Mouse (Mus musculus) lung, embryonic 16.5 days (tissue): ENCODE data around the gene Rufy2. TPM values are rescaled to one million over a fixed set of nuclear protein-coding genes. Genes with fewer than 3 reads are reported as not detected.

Experiments
- ATAC-seq: fragments of 200-750 bp; cut with Nextera tagmentation; 2 replicates; pipeline ENCODE4 v1.8.0; 2017; ENCODE audit warnings: low read depth, mild to moderate bottlenecking, moderate library complexity
- H3K27ac ChIP-seq: fragments of 300-500 bp; sonication (generic); 2 replicates; pipeline ENCODE4 v1.5.1; 2014; ENCODE audit warnings: mild to moderate bottlenecking, control low read depth, low read length
- H3K27me3 ChIP-seq: fragments of 300-500 bp; sonication (generic); 2 replicates; pipeline ENCODE4 v1.6.1; 2014; ENCODE audit warnings: low read depth, low read length, mixed read lengths; ENCODE audit not compliant: control insufficient read depth, insufficient read depth
- H3K36me3 ChIP-seq: fragments of 300-500 bp; sonication (generic); 2 replicates; pipeline ENCODE4 v1.6.1; 2014; ENCODE audit warnings: low read length; ENCODE audit not compliant: control insufficient read depth, insufficient read depth
- H3K4me1 ChIP-seq: fragments of 300-500 bp; sonication (generic); replicated peaks from 2 replicates; pipeline ENCODE4 v1.6.1; 2014; ENCODE audit warnings: low read length, mixed read lengths; ENCODE audit not compliant: control insufficient read depth, insufficient read depth
- H3K4me2 ChIP-seq: fragments of 300-500 bp; sonication (generic); 2 replicates; pipeline ENCODE4 v1.6.1; 2014; ENCODE audit warnings: low read depth, low read length, control low read depth
- H3K4me3 ChIP-seq: fragments of 300-500 bp; sonication (generic); 2 replicates; pipeline ENCODE4 v1.5.1; 2014; ENCODE audit warnings: mild to moderate bottlenecking, low read length, control low read depth
- H3K9ac ChIP-seq: fragments of 300-500 bp; sonication (generic); 2 replicates; pipeline ENCODE4 v1.6.1; 2014; ENCODE audit warnings: low read length, control low read depth
- H3K9me3 ChIP-seq: fragments of 300-500 bp; sonication (generic); 2 replicates; pipeline ENCODE4 v1.6.1; 2016; ENCODE audit warnings: low read length; ENCODE audit not compliant: control insufficient read depth
- WGBS: fragments of 180-500 bp; shearing (Covaris S2); extraction: QIAGEN DNeasy Blood & Tissue Kit; methylation state at CpG from one replicate; pipeline ENCODE4 v1.1.7; 2014; 5-methylcytosine and 5-hydroxymethylcytosine counted together
- polyA plus RNA-seq: library from polyadenylated mRNA; unstranded; fragments of >200 nt; fragmentation: Nextera tagmentation; extraction: Ambion mirVana; gene quantifications from 2 replicates; pipeline ENCODE4 v1.2.1, GENCODE M21; 2015

Rufy2 gene
- polyA plus RNA-seq, 1 experiment from 2014 or later = 16.5 TPM

DNA sequence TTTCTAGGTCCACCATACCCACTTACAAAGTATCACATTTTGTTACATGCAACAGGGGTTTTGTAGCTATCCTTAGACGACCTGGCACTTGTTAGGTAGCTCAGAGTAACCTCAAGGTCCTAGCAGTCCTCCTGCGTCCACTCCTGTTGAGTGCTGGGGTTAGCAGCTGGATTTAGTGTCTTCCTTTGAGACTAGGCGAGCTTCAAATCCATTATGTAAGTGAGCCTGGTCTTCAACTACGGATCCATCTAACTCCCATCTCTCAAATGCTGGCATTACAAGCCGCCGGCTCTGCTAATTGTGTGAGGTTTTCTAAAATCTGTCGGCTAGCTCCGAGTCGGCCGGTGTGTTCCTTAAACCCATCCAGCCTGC is 370 bp upstream of the Rufy2 start:
- H3K27me3 ChIP-seq = no peaks in the 10 kb centered on the region
- H3K4me3 ChIP-seq = peak overlapping the region; percentile 91
- no peak overlapping the region for H3K27ac ChIP-seq
- no peaks in the 10 kb centered on the region for H3K9me3 ChIP-seq
- peak overlapping the region; percentile 74 for H3K4me2 ChIP-seq
- no peak for ATAC-seq
- no peaks in the 10 kb centered on the region for H3K36me3 ChIP-seq
- WGBS = 9% methylated on average over 10 of the region's 10 CpGs
- peak overlapping the region; percentile 91 for H3K9ac ChIP-seq
- peaks cover 7% of the 10 kb centered on the region; the same call in 1 of the 2 replicates for H3K4me1 ChIP-seq

DNA sequence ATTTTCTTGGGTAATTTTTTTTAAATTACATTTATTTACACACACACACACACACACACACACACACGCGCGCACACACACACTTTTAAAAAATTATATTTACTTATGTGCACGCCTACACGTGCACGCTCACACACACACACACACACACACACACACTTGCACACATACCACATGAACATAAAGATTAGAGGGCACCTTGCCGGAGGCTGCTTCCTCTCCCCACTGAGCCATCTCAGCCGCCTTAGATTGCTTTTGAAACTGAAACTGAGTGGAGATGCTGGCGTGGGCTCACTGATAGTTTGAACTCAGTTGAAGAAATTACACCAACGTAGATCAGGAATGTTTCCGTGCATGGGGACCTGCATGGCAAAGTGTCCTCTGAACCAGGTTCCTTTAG is 4.0 kb downstream of the Rufy2 start:
- no peak overlapping the region for H3K9ac ChIP-seq
- no peak overlapping the region for H3K4me2 ChIP-seq
- no peak overlapping the region for H3K4me3 ChIP-seq
- H3K4me1 ChIP-seq = peaks cover 7% of the 10 kb centered on the region; the same call in 1 of the 2 replicates
- no peak for ATAC-seq
- peaks cover under 1% of the 10 kb centered on the region for H3K36me3 ChIP-seq
- WGBS = 89% methylated on average over 11 of the region's 11 CpGs
- H3K27ac ChIP-seq = no peak overlapping the region
- no peaks in the 10 kb centered on the region for H3K27me3 ChIP-seq
- no peaks in the 10 kb centered on the region for H3K9me3 ChIP-seq

DNA sequence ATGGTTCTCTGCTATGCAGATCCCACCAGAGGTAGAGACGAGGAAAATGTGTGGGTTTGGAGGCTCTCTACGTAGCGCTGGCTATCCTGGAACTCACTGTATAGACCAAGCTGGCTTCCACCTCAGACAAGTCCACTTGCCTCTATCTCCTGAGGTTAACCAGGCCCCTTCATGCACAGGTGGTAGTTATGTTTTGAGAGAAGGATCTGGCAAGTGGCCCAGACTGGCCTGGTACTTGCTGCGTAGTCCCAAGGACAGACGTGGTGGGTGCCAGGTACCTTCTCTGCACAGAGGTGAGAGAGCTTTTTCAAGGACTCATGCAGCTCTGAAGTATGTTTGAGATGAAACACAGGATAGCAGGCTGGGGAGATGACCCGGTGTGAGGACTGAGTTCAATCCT is 4.5 kb downstream of the Rufy2 start:
- Histone ChIP-seq H3K36me3 (peaks cover 2% of the 10 kb centered on the region), H3K4me3 (no peak overlapping the region), H3K27me3 (no peaks in the 10 kb centered on the region), H3K27ac (no peak overlapping the region), H3K4me2 (no peak overlapping the region), H3K9me3 (no peaks in the 10 kb centered on the region), H3K4me1 (peaks cover 7% of the 10 kb centered on the region; the same call in 1 of the 2 replicates), H3K9ac (no peak overlapping the region)
- 80% methylated on average over 6 of the region's 6 CpGs for WGBS
- ATAC-seq = no peak

DNA sequence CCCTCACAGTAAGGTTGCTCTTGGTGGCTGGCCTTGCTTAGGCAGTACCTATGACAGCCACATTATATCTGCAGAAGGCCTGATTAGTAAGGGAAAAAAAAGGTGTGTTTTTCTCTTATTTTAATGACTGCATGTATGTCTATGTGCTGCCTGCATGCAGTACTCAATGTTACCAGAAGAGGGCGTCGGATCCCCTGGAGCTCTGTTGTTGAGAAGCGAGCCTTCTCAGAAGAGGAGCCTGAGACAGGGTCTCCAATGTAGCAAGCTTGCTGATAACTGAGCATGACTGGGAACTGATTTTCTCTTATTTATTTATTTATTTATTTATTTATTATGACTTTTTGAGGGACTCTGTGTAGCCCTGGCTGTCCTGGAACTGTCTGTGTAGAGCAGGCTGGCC is 7.3 kb downstream of the Rufy2 start:
- no peak overlapping the region for H3K4me3 ChIP-seq
- no peak for ATAC-seq
- no peak overlapping the region for H3K9ac ChIP-seq
- 30% methylated on average over 3 of the region's 3 CpGs for WGBS
- no peak overlapping the region for H3K4me2 ChIP-seq
- H3K27ac ChIP-seq = no peak overlapping the region
- no peaks in the 10 kb centered on the region for H3K4me1 ChIP-seq
- no peaks in the 10 kb centered on the region for H3K9me3 ChIP-seq
- H3K36me3 ChIP-seq = peaks cover 5% of the 10 kb centered on the region
- no peaks in the 10 kb centered on the region for H3K27me3 ChIP-seq

DNA sequence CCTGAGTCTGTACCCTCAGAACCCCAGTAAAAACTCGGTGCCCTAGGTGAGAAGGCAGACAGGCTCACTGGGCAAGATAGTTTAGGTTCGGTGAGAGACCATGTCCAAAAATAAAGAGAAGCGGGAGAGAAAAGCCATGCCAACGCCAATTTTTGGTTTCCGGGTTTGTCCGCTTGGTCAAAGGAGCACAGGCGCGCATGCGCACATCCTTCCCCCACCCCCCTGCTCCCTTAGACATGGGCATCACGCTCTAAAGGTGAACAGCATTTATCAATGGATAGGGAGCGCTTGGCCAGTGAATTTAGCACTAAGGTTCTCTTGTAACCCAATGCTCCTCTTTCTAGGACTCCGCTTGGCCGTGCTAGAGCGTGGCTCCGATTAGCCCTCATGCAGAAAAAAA is 10.6 kb downstream of the Rufy2 start:
- H3K27ac ChIP-seq = no peak overlapping the region
- no peaks in the 10 kb centered on the region for H3K9me3 ChIP-seq
- no peak overlapping the region for H3K4me3 ChIP-seq
- no peak overlapping the region for H3K4me2 ChIP-seq
- 93% methylated on average over 15 of the region's 15 CpGs for WGBS
- H3K9ac ChIP-seq = no peak overlapping the region
- no peaks in the 10 kb centered on the region for H3K4me1 ChIP-seq
- no peak for ATAC-seq
- H3K27me3 ChIP-seq = no peaks in the 10 kb centered on the region
- H3K36me3 ChIP-seq = peaks cover 10% of the 10 kb centered on the region

DNA sequence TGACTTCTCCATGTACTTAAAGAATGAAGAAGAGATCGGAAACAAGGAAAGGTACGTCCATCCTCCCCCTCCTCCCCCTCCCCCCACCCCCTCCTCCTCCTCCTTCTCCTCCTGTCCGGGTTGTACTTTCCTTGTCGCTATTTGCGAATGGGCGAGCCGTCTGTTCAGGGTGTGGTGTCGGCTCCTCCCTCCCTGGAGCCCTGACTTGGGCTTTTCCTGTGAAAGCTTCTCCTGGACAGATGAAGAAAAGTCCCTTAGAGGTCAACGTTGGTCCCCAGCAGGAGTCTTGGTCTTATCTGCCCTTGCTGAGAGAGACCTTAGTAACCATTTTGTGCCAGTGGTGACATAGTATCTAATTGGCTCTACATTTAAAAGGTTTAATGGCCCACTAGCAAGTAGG is 14.0 kb downstream of the Rufy2 start:
- no peaks in the 10 kb centered on the region for H3K9me3 ChIP-seq
- WGBS = 81% methylated on average over 6 of the region's 9 CpGs
- peaks cover 24% of the 10 kb centered on the region for H3K36me3 ChIP-seq
- no peak overlapping the region for H3K4me3 ChIP-seq
- no peaks in the 10 kb centered on the region for H3K4me1 ChIP-seq
- no peaks in the 10 kb centered on the region for H3K27me3 ChIP-seq
- ATAC-seq = no peak
- no peak overlapping the region for H3K4me2 ChIP-seq
- no peak overlapping the region for H3K9ac ChIP-seq
- H3K27ac ChIP-seq = no peak overlapping the region

DNA sequence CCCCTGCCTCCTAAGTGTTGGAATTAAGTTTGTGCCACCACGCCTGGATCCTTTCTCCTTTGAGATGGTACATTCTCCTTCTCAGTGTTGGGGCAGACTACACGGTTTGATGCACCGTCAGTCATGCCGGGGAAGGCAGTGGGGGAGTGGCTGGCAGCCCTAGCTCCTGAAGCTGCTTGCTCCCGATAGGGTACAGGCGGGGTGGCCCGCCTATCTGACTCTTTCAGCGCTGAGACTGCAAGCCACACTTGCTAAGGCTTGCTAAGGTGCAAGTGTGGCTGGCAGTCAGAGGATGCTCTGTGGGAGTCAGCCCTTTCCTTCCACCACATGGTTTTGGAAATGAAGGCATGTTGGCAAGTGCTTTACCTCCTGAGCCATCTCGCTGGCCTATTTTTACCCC is 20.6 kb downstream of the Rufy2 start:
- no peaks in the 10 kb centered on the region for H3K4me1 ChIP-seq
- peaks cover 41% of the 10 kb centered on the region for H3K36me3 ChIP-seq
- H3K4me3 ChIP-seq = no peak overlapping the region
- H3K27ac ChIP-seq = no peak overlapping the region
- no peak overlapping the region for H3K9ac ChIP-seq
- ATAC-seq = no peak
- H3K4me2 ChIP-seq = no peak overlapping the region
- no peaks in the 10 kb centered on the region for H3K9me3 ChIP-seq
- 68% methylated on average over 9 of the region's 9 CpGs for WGBS
- H3K27me3 ChIP-seq = no peaks in the 10 kb centered on the region

DNA sequence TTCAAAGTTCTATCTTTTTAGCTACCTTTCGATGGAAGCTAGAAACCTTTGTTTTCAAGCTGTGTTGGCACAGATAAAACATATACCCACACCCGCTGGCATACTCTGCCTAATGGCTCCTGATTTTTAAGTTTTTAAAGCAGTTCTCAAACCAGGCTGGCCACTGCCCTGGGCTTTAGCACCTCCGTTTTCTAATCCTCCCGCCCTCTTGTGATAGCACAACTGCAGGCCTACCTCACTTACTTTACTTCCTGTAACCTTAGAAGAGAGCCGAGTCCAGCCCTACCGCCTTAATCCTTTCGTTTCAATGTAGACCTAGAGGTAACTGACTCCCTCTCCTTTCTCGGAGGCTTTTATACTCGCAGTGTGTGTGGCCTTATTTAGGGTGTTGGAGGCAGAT is 23.2 kb downstream of the Rufy2 start:
- no peak overlapping the region for H3K9ac ChIP-seq
- 67% methylated on average over 9 of the region's 9 CpGs for WGBS
- no peak overlapping the region for H3K27ac ChIP-seq
- no peak for ATAC-seq
- H3K36me3 ChIP-seq = peaks cover 38% of the 10 kb centered on the region
- no peaks in the 10 kb centered on the region for H3K27me3 ChIP-seq
- no peak overlapping the region for H3K4me2 ChIP-seq
- no peak overlapping the region for H3K4me3 ChIP-seq
- no peaks in the 10 kb centered on the region for H3K9me3 ChIP-seq
- no peaks in the 10 kb centered on the region for H3K4me1 ChIP-seq

DNA sequence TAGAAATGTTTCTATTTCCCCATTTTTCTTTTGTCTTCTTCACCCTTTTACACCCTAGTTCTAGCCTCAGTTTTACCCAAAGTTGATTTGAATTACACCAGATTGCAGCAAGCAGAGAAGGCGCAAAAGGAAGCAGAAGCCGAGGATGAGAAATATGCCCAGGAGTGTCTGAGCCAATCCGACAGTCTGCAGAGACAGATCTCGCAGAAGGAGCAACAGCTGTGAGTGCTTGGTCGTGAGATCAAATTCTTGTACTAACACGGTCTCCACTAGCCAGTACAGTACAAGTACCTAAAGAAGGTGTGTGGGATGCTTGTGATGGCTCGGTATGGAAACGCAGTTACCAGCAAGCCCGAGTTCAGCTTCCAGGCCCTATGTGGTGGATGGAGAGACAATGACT is 24.5 kb downstream of the Rufy2 start:
- Histone ChIP-seq H3K4me3 (no peak overlapping the region), H3K4me2 (no peak overlapping the region), H3K9me3 (no peaks in the 10 kb centered on the region), H3K4me1 (no peaks in the 10 kb centered on the region), H3K9ac (no peak overlapping the region), H3K27me3 (no peaks in the 10 kb centered on the region), H3K36me3 (peaks cover 41% of the 10 kb centered on the region), H3K27ac (no peak overlapping the region)
- ATAC-seq = no peak
- 87% methylated on average over 9 of the region's 9 CpGs for WGBS

DNA sequence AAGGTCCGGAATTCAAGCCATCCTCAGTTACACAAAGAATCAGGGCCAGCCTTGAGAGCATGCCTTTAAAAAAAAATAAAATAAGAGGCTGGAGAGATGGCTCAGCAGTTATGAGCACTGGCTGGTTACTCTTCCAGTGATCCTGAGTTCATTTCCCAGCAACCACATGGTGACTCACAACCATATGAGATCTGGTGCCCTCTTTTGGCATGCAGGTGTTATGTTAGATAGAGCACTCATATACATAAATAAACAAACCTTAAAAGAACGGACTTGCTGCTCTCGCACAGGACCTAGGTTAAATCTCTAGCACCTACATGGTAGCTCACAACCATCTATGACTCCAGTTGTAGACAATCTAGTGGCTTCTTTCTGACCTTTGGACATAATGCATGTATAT is 28.2 kb downstream of the Rufy2 start:
- Histone ChIP-seq H3K4me2 (no peak overlapping the region), H3K36me3 (peaks cover 52% of the 10 kb centered on the region), H3K4me1 (no peaks in the 10 kb centered on the region), H3K9ac (no peak overlapping the region), H3K9me3 (no peaks in the 10 kb centered on the region), H3K4me3 (no peak overlapping the region), H3K27ac (0 out of 2 replicates have a peak overlapping the region, but pooled peaks have one; percentile 12), H3K27me3 (no peaks in the 10 kb centered on the region)
- 47% methylated on average over 3 of the region's 3 CpGs for WGBS
- ATAC-seq = no peak
